ENCODE assay signal across 16 mouse cellular contexts in genomic region chr3:116368868-116369437, GRCm38 (mm10). TPM values are rescaled to one million over a fixed set of nuclear protein-coding genes. Genes with fewer than 3 reads are reported as not detected.
DNase-seq lines count a peak whose midpoint lies in the region; ATAC-seq lines count a peak whose summit lies in the region.
"Had no signal": no experiment of that assay in that cellular context is flagged by ENCODE, and none has a peak within 500 bp of the region (broad histone marks: within the 10 kb centered on the region; RNA-seq: fewer than 3 reads in every experiment).

No protein-coding gene starts in this region.

- H3K27ac ChIP-seq in forebrain, embryonic 11.5 days (ENCODE audit: low read depth, low read length): no peak overlapping the region
- H3K27ac ChIP-seq in forebrain, embryonic 10.5 days: no peak overlapping the region
- peak overlapping the region; percentile 11; the same call in 1 of the 2 replicates for H3K27ac ChIP-seq in kidney, embryonic 16.5 days (ENCODE audit: low read length)
- H3K27ac ChIP-seq in embryonic facial prominence, embryonic 12.5 days: no peak overlapping the region
- H3K27ac ChIP-seq: heart, embryonic 13.5 days; intestine, embryonic 15.5 days had no signal

- no peaks in the 10 kb centered on the region for H3K9me3 ChIP-seq in forebrain, embryonic 11.5 days (ENCODE audit: control insufficient read depth, low read length)
- no peaks in the 10 kb centered on the region for H3K9me3 ChIP-seq in forebrain, embryonic 10.5 days
- no peaks in the 10 kb centered on the region for H3K9me3 ChIP-seq in kidney, embryonic 16.5 days (ENCODE audit: low read length)
- no peaks in the 10 kb centered on the region for H3K9me3 ChIP-seq in embryonic facial prominence, embryonic 12.5 days
- H3K9me3 ChIP-seq: heart, embryonic 13.5 days; intestine, embryonic 15.5 days had no signal

- H3K4me1 ChIP-seq in forebrain, embryonic 11.5 days (replicated peaks; ENCODE audit: control insufficient read depth, insufficient read depth, low read length): peaks cover 8% of the 10 kb centered on the region; the same call in 1 of the 2 replicates
- peaks cover 30% of the 10 kb centered on the region for H3K4me1 ChIP-seq in forebrain, embryonic 10.5 days
- peaks cover 9% of the 10 kb centered on the region for H3K4me1 ChIP-seq in kidney, embryonic 16.5 days (ENCODE audit: insufficient read depth, low read length)
- peaks cover 11% of the 10 kb centered on the region; the same call in 1 of the 2 replicates for H3K4me1 ChIP-seq in embryonic facial prominence, embryonic 12.5 days
- H3K4me1 ChIP-seq: intestine, embryonic 15.5 days had no signal

- peak; percentile 79 for ATAC-seq in forebrain, embryonic 11.5 days (replicated peaks; ENCODE audit: low FRiP score)
- ATAC-seq in kidney, embryonic 16.5 days (ENCODE audit: low FRiP score, low TSS enrichment): peak; percentile 89
- ATAC-seq in embryonic facial prominence, embryonic 12.5 days (ENCODE audit: insufficient number of reproducible peaks, insufficient read depth, low FRiP score, low TSS enrichment): peak; percentile 41; the same call in 1 of the 2 replicates
- ATAC-seq: intestine, embryonic 15.5 days had no signal

- 9% methylated on average over 4 of the region's 4 CpGs for WGBS in forebrain, embryonic 11.5 days
- 19% methylated on average over 4 of the region's 4 CpGs for WGBS in forebrain, embryonic 10.5 days
- WGBS in kidney, embryonic 16.5 days: 24% methylated on average over 4 of the region's 4 CpGs
- 12% methylated on average over 4 of the region's 4 CpGs for WGBS in embryonic facial prominence, embryonic 12.5 days

- no peaks in the 10 kb centered on the region for H3K27me3 ChIP-seq in forebrain, embryonic 11.5 days (ENCODE audit: control insufficient read depth, insufficient read depth, low read length)
- H3K27me3 ChIP-seq in forebrain, embryonic 10.5 days (ENCODE audit: poor library complexity, severe bottlenecking): peaks cover 10% of the 10 kb centered on the region
- no peaks in the 10 kb centered on the region for H3K27me3 ChIP-seq in kidney, embryonic 16.5 days (ENCODE audit: insufficient read depth, low read length)
- H3K27me3 ChIP-seq in embryonic facial prominence, embryonic 12.5 days: no peaks in the 10 kb centered on the region
- H3K27me3 ChIP-seq: heart, embryonic 13.5 days; intestine, embryonic 15.5 days had no signal

- H3K4me3 ChIP-seq in forebrain, embryonic 11.5 days (ENCODE audit: low read depth, low read length): no peak overlapping the region
- no peak overlapping the region for H3K4me3 ChIP-seq in forebrain, embryonic 10.5 days
- H3K4me3 ChIP-seq in kidney, embryonic 16.5 days (ENCODE audit: low read length): no peak overlapping the region
- H3K4me3 ChIP-seq in embryonic facial prominence, embryonic 12.5 days: no peak overlapping the region
- H3K4me3 ChIP-seq: heart, embryonic 13.5 days; intestine, embryonic 15.5 days had no signal

- no peak for DNase-seq in forebrain, embryonic 11.5 days (ENCODE audit: low spot score)
- no peak for DNase-seq in forebrain, embryonic 10.5 days (ENCODE audit: extremely low spot score, low spot score)
- no peak for DNase-seq in kidney, adult 9 months
- DNase-seq in mesoderm, embryonic 11.5 days (ENCODE audit: low read depth, low spot score): peak; percentile 41
- no peak for DNase-seq in frontal cortex, adult 2 months (ENCODE audit: extremely low spot score in 1 of 2, low spot score in 1 of 2)
- no peak for DNase-seq in spleen, adult 12 weeks (ENCODE audit: low spot score)
- DNase-seq: adrenal gland, adult 8-10 months; cerebellum, adult 9-10 months; left cerebral cortex, postnatal 4 days; lung, postnatal 4 days; midbrain, embryonic 14.5 days; thymus, adult 18-20 months had no signal

- no peak overlapping the region for H3K9ac ChIP-seq in forebrain, embryonic 11.5 days (ENCODE audit: low read length)
- H3K9ac ChIP-seq in kidney, embryonic 16.5 days (replicated peaks; ENCODE audit: low read length): no peak overlapping the region
- H3K9ac ChIP-seq in embryonic facial prominence, embryonic 12.5 days: no peak overlapping the region
- H3K9ac ChIP-seq: heart, embryonic 13.5 days; intestine, embryonic 15.5 days had no signal

- H3K4me2 ChIP-seq in forebrain, embryonic 11.5 days (ENCODE audit: low read depth, low read length, severe bottlenecking): no peak overlapping the region
- no peak overlapping the region for H3K4me2 ChIP-seq in kidney, embryonic 16.5 days (replicated peaks; ENCODE audit: low read depth, low read length)
- H3K4me2 ChIP-seq in embryonic facial prominence, embryonic 12.5 days (replicated peaks): no peak overlapping the region
- H3K4me2 ChIP-seq: heart, embryonic 13.5 days; intestine, embryonic 15.5 days had no signal

- H3K36me3 ChIP-seq in forebrain, embryonic 11.5 days (ENCODE audit: control insufficient read depth, insufficient read depth, low read length): peaks cover 3% of the 10 kb centered on the region; the same call in 1 of the 2 replicates
- H3K36me3 ChIP-seq in forebrain, embryonic 10.5 days (replicated peaks): peaks cover 34% of the 10 kb centered on the region
- 0 out of 2 replicates have a peak, but pooled peaks cover 7% of the 10 kb centered on the region for H3K36me3 ChIP-seq in kidney, embryonic 16.5 days (ENCODE audit: insufficient read depth, low read length)
- no peaks in the 10 kb centered on the region for H3K36me3 ChIP-seq in embryonic facial prominence, embryonic 12.5 days
- H3K36me3 ChIP-seq: intestine, embryonic 15.5 days had no signal

RNA-seq across cellular contexts. Expression of gene Cdc14a, which starts 54.9 kb away (rescaled TPM):
- 23.0 and 23.2 TPM in 2 replicates for polyA plus RNA-seq in forebrain, embryonic 11.5 days (2014; fragmentation: Nextera tagmentation; extraction: Ambion mirVana)
- polyA plus RNA-seq in forebrain, embryonic 10.5 days (2016; fragmentation: Nextera tagmentation; extraction: Ambion mirVana): 19.7 and 19.8 TPM in 2 replicates
- polyA plus RNA-seq in kidney, embryonic 16.5 days (2015; fragmentation: Nextera tagmentation; extraction: Ambion mirVana): 13.9 and 14.3 TPM in 2 replicates
- polyA plus RNA-seq in embryonic facial prominence, embryonic 12.5 days (2016; fragmentation: Nextera tagmentation; extraction: Ambion mirVana): 13.4 and 13.8 TPM in 2 replicates
- 2.8 and 3.0 TPM in 2 replicates for polyA plus RNA-seq in frontal cortex, adult 2 months (2012; rRNA removed)
